Mouse (Mus musculus) kidney, postnatal 10 days (tissue): ENCODE results near the gene Cdadc1.

Source experiments
- DNase-seq: peaks from one replicate; pipeline ENCODE4 v3.0.0; 2021; ENCODE audit warnings: mixed read lengths

Cdadc1 gene

GRCm38 (mm10) chr14:59612920-59613625 lies 15.3 kb upstream of the Cdadc1 start:
- peak; percentile 89 for DNase-seq

GRCm38 (mm10) chr14:59607021-59607420 lies 9.3 kb upstream of the Cdadc1 start:
- no peak for DNase-seq

- peak; percentile 88 for DNase-seq
Observed at GRCm38 (mm10) chr14:59605671-59606353, 8.1 kb upstream of the Cdadc1 start.

GRCm38 (mm10) chr14:59604002-59604645 lies 6.4 kb upstream of the Cdadc1 start:
- peak; percentile 47 for DNase-seq

- DNase-seq, result no peak
Observed at GRCm38 (mm10) chr14:59598260-59598627, 485 bp upstream of the Cdadc1 start.

- DNase-seq, result no peak
Observed at GRCm38 (mm10) chr14:59594988-59595387, 2.8 kb downstream of the Cdadc1 start.

- no peak for DNase-seq
Observed at GRCm38 (mm10) chr14:59592593-59592992, 5.2 kb downstream of the Cdadc1 start.

GRCm38 (mm10) chr14:59591901-59592300 lies 5.9 kb downstream of the Cdadc1 start:
- DNase-seq, result no peak

GRCm38 (mm10) chr14:59590614-59591013 lies 7.1 kb downstream of the Cdadc1 start:
- DNase-seq, result peak; percentile 51

GRCm38 (mm10) chr14:59576385-59576784 lies 21.4 kb downstream of the Cdadc1 start:
- DNase-seq, result no peak

GRCm38 (mm10) chr14:59566756-59567155 lies 31.0 kb downstream of the Cdadc1 start:
- no peak for DNase-seq

GRCm38 (mm10) chr14:59557886-59558285 lies 39.9 kb downstream of the Cdadc1 start:
- DNase-seq, result no peak

- no peak for DNase-seq
Observed at GRCm38 (mm10) chr14:59557071-59557470, 40.7 kb downstream of the Cdadc1 start.

- peak; percentile 83 for DNase-seq
Observed at GRCm38 (mm10) chr14:59555928-59556531, 41.7 kb downstream of the Cdadc1 start.

- no peak for DNase-seq
Observed at GRCm38 (mm10) chr14:59555018-59555417, 42.7 kb downstream of the Cdadc1 start.

GRCm38 (mm10) chr14:59554025-59554424 lies 43.7 kb downstream of the Cdadc1 start:
- no peak for DNase-seq

GRCm38 (mm10) chr14:59551956-59552355 lies 45.8 kb downstream of the Cdadc1 start:
- no peak for DNase-seq

GRCm38 (mm10) chr14:59550841-59551240 lies 46.9 kb downstream of the Cdadc1 start:
- DNase-seq, result peak; percentile 52

- peak; percentile 50 for DNase-seq
Observed at GRCm38 (mm10) chr14:59549106-59549505, 48.7 kb downstream of the Cdadc1 start.

- DNase-seq, result no peak
Observed at GRCm38 (mm10) chr14:59548532-59548931, 49.2 kb downstream of the Cdadc1 start.

- no peak for DNase-seq
Observed at GRCm38 (mm10) chr14:59547530-59547929, 50.2 kb downstream of the Cdadc1 start.

GRCm38 (mm10) chr14:59546162-59546880 lies 51.4 kb downstream of the Cdadc1 start:
- no peak for DNase-seq

- DNase-seq, result no peak
Observed at GRCm38 (mm10) chr14:59543956-59544355, 53.8 kb downstream of the Cdadc1 start.
